Mouse (Mus musculus): Measurements from ENCODE around the gene Lss.

GRCm38 (mm10) chr10:76551556-76551955 lies 20.2 kb downstream of the Lss start:
- TF ChIP-seq CTCF (IDR thresholded peaks at IDR 0.05; ENCODE audit: low read depth, low read length), result no peak
- no peak for TF ChIP-seq GATA1 (IDR thresholded peaks at IDR 0.05; ENCODE audit: borderline replicate concordance, low read length)
- TF ChIP-seq POLR2AphosphoS5 (IDR thresholded peaks at IDR 0.05; ENCODE audit: insufficient replicate concordance, low read depth, low read length), result no peak
- TF ChIP-seq TAL1 (conservative IDR thresholded peaks at IDR 0.05; ENCODE audit: low read depth, low read length), result no peak
- no peak for TF ChIP-seq GATA2 (IDR thresholded peaks at IDR 0.05; ENCODE audit: borderline replicate concordance, low read depth, low read length)

All from G1E (cell line).